Mouse (Mus musculus) midbrain, embryonic 12.5 days (tissue): ENCODE results near the gene 4930539E08Rik. TPM values are rescaled to one million over a fixed set of nuclear protein-coding genes. Genes with fewer than 3 reads are reported as not detected.

Experiments
- ATAC-seq: fragments of 200-750 bp; cut with Nextera tagmentation; 2 replicates; pipeline ENCODE4 v1.8.0; 2017; ENCODE audit warnings: low read depth, moderate TSS enrichment, moderate library complexity; ENCODE audit not compliant: low FRiP score
- H3K27ac ChIP-seq: fragments of 300-500 bp; sonication (generic); replicated peaks from 2 replicates; pipeline ENCODE4 v1.5.1; 2016; ENCODE audit warnings: mild to moderate bottlenecking
- H3K27me3 ChIP-seq: fragments of 300-500 bp; sonication (generic); 2 replicates; pipeline ENCODE4 v1.6.1; 2016; ENCODE audit warnings: mild to moderate bottlenecking
- H3K36me3 ChIP-seq: fragments of 300-500 bp; sonication (generic); 2 replicates; pipeline ENCODE4 v1.6.1; 2016
- H3K4me1 ChIP-seq: fragments of 300-500 bp; sonication (generic); 2 replicates; pipeline ENCODE4 v1.6.1; 2016
- H3K4me2 ChIP-seq: fragments of 300-500 bp; sonication (generic); replicated peaks from 2 replicates; pipeline ENCODE4 v1.6.1; 2016; ENCODE audit warnings: mild to moderate bottlenecking, moderate library complexity
- H3K4me3 ChIP-seq: fragments of 300-500 bp; sonication (generic); 2 replicates; pipeline ENCODE4 v1.5.1; 2016; ENCODE audit warnings: mild to moderate bottlenecking
- H3K9ac ChIP-seq: fragments of 300-500 bp; sonication (generic); replicated peaks from 2 replicates; pipeline ENCODE4 v1.6.1; 2016; ENCODE audit warnings: mild to moderate bottlenecking, moderate library complexity
- H3K9me3 ChIP-seq: fragments of 300-500 bp; sonication (generic); 2 replicates; pipeline ENCODE4 v1.6.1; 2016; ENCODE audit warnings: mild to moderate bottlenecking
- WGBS: fragments of 180-500 bp; shearing (Covaris S2); methylation state at CpG from one replicate; pipeline ENCODE4 v1.1.7; 2016; 5-methylcytosine and 5-hydroxymethylcytosine counted together
- polyA plus RNA-seq: library from polyadenylated mRNA; unstranded; fragments of >200 nt; fragmentation: Nextera tagmentation; extraction: Ambion mirVana; gene quantifications from 2 replicates; pipeline ENCODE4 v1.2.1, GENCODE M21; 2016

4930539E08Rik gene
- polyA plus RNA-seq, 1 experiment from 2014 or later = 0.15 TPM

- Histone ChIP-seq H3K27me3 (peaks cover 26% of the 10 kb centered on the region), H3K27ac (no peak overlapping the region), H3K9ac (no peak overlapping the region), H3K9me3 (no peaks in the 10 kb centered on the region), H3K36me3 (no peaks in the 10 kb centered on the region), H3K4me2 (peak overlapping the region; percentile 34; the same call in 1 of the 2 replicates), H3K4me1 (peaks cover 4% of the 10 kb centered on the region; the same call in 1 of the 2 replicates), H3K4me3 (no peak overlapping the region)
- WGBS = 60% methylated on average over 8 of the region's 8 CpGs
- no peak for ATAC-seq
Measured at GRCm38 (mm10) chr17:28882810-28883209, 32.3 kb downstream of the 4930539E08Rik start.

GRCm38 (mm10) chr17:28882316-28882715 lies 32.8 kb downstream of the 4930539E08Rik start:
- H3K9me3 ChIP-seq = no peaks in the 10 kb centered on the region
- WGBS = 5% methylated on average over 12 of the region's 12 CpGs
- peaks cover 4% of the 10 kb centered on the region; the same call in 1 of the 2 replicates for H3K4me1 ChIP-seq
- no peak overlapping the region; the same call in 1 of the 2 replicates for H3K9ac ChIP-seq
- no peak overlapping the region for H3K27ac ChIP-seq
- H3K36me3 ChIP-seq = no peaks in the 10 kb centered on the region
- H3K4me2 ChIP-seq = peak overlapping the region; percentile 34
- H3K27me3 ChIP-seq = peaks cover 27% of the 10 kb centered on the region
- ATAC-seq = peak; percentile 70; the same call in 1 of the 2 replicates
- 0 out of 2 replicates have a peak overlapping the region, but pooled peaks have one; percentile 14 for H3K4me3 ChIP-seq

- peak; percentile 62; the same call in 1 of the 2 replicates for ATAC-seq
- peaks cover 38% of the 10 kb centered on the region for H3K27me3 ChIP-seq
- H3K4me1 ChIP-seq = peaks cover 9% of the 10 kb centered on the region; the same call in 1 of the 2 replicates
- WGBS = 5% methylated on average over 18 of the region's 18 CpGs
- peak overlapping the region; percentile 30 for H3K4me2 ChIP-seq
- H3K27ac ChIP-seq = no peak overlapping the region
- 0 out of 2 replicates have a peak overlapping the region, but pooled peaks have one; percentile 20 for H3K9ac ChIP-seq
- no peak overlapping the region for H3K4me3 ChIP-seq
- H3K36me3 ChIP-seq = no peaks in the 10 kb centered on the region
- no peaks in the 10 kb centered on the region for H3K9me3 ChIP-seq
Measured at GRCm38 (mm10) chr17:28879931-28880391, 35.2 kb downstream of the 4930539E08Rik start.

- Histone ChIP-seq H3K27ac (no peak overlapping the region), H3K27me3 (peaks cover 38% of the 10 kb centered on the region), H3K36me3 (no peaks in the 10 kb centered on the region), H3K4me3 (no peak overlapping the region), H3K9ac (0 out of 2 replicates have a peak overlapping the region, but pooled peaks have one; percentile 34), H3K4me2 (peak overlapping the region; percentile 33), H3K9me3 (no peaks in the 10 kb centered on the region), H3K4me1 (peaks cover 9% of the 10 kb centered on the region; the same call in 1 of the 2 replicates)
- 15% methylated on average over 19 of the region's 19 CpGs for WGBS
- ATAC-seq = no peak
Measured at GRCm38 (mm10) chr17:28876821-28877220, 38.3 kb downstream of the 4930539E08Rik start.

GRCm38 (mm10) chr17:28876331-28876730 lies 38.8 kb downstream of the 4930539E08Rik start:
- H3K4me2 ChIP-seq = no peak overlapping the region
- H3K27ac ChIP-seq = no peak overlapping the region
- ATAC-seq = no peak
- WGBS = 67% methylated on average over 5 of the region's 5 CpGs
- H3K27me3 ChIP-seq = peaks cover 37% of the 10 kb centered on the region
- no peak overlapping the region for H3K4me3 ChIP-seq
- no peak overlapping the region for H3K9ac ChIP-seq
- peaks cover 9% of the 10 kb centered on the region; the same call in 1 of the 2 replicates for H3K4me1 ChIP-seq
- no peaks in the 10 kb centered on the region for H3K9me3 ChIP-seq
- no peaks in the 10 kb centered on the region for H3K36me3 ChIP-seq

GRCm38 (mm10) chr17:28875316-28875715 lies 39.8 kb downstream of the 4930539E08Rik start:
- Histone ChIP-seq H3K9ac (no peak overlapping the region), H3K9me3 (no peaks in the 10 kb centered on the region), H3K4me1 (peaks cover 9% of the 10 kb centered on the region; the same call in 1 of the 2 replicates), H3K4me2 (no peak overlapping the region), H3K36me3 (no peaks in the 10 kb centered on the region), H3K27ac (no peak overlapping the region), H3K4me3 (no peak overlapping the region), H3K27me3 (peaks cover 27% of the 10 kb centered on the region)
- ATAC-seq = no peak
- WGBS = 41% methylated on average over 8 of the region's 8 CpGs

GRCm38 (mm10) chr17:28874825-28875224 lies 40.3 kb downstream of the 4930539E08Rik start:
- H3K36me3 ChIP-seq = no peaks in the 10 kb centered on the region
- WGBS = 83% methylated on average over 7 of the region's 7 CpGs
- peaks cover 7% of the 10 kb centered on the region; the same call in 1 of the 2 replicates for H3K4me1 ChIP-seq
- no peak overlapping the region for H3K4me3 ChIP-seq
- H3K9me3 ChIP-seq = no peaks in the 10 kb centered on the region
- no peak overlapping the region for H3K4me2 ChIP-seq
- no peak overlapping the region for H3K27ac ChIP-seq
- ATAC-seq = no peak
- no peak overlapping the region for H3K9ac ChIP-seq
- peaks cover 22% of the 10 kb centered on the region for H3K27me3 ChIP-seq

GRCm38 (mm10) chr17:28874216-28874615 lies 40.9 kb downstream of the 4930539E08Rik start:
- H3K4me3 ChIP-seq = no peak overlapping the region
- H3K4me1 ChIP-seq = peaks cover 10% of the 10 kb centered on the region; the same call in 1 of the 2 replicates
- WGBS = 88% methylated on average over 4 of the region's 4 CpGs
- no peak overlapping the region for H3K4me2 ChIP-seq
- no peak for ATAC-seq
- H3K36me3 ChIP-seq = no peaks in the 10 kb centered on the region
- H3K27me3 ChIP-seq = peaks cover 20% of the 10 kb centered on the region
- no peak overlapping the region for H3K27ac ChIP-seq
- H3K9ac ChIP-seq = no peak overlapping the region
- H3K9me3 ChIP-seq = no peaks in the 10 kb centered on the region

- Histone ChIP-seq H3K9ac (no peak overlapping the region), H3K4me2 (no peak overlapping the region), H3K27ac (no peak overlapping the region; the same call in 1 of the 2 replicates), H3K9me3 (no peaks in the 10 kb centered on the region), H3K27me3 (peaks cover 11% of the 10 kb centered on the region), H3K36me3 (no peaks in the 10 kb centered on the region), H3K4me1 (peaks cover 10% of the 10 kb centered on the region; the same call in 1 of the 2 replicates), H3K4me3 (no peak overlapping the region)
- no peak for ATAC-seq
- 82% methylated on average over 7 of the region's 7 CpGs for WGBS
Measured at GRCm38 (mm10) chr17:28872322-28872721, 42.8 kb downstream of the 4930539E08Rik start.

GRCm38 (mm10) chr17:28871831-28872230 lies 43.3 kb downstream of the 4930539E08Rik start:
- no peak overlapping the region for H3K4me3 ChIP-seq
- H3K4me1 ChIP-seq = peaks cover 7% of the 10 kb centered on the region; the same call in 1 of the 2 replicates
- no peak for ATAC-seq
- peaks cover 6% of the 10 kb centered on the region; the same call in 1 of the 2 replicates for H3K27me3 ChIP-seq
- WGBS = 80% methylated on average over 11 of the region's 11 CpGs
- H3K27ac ChIP-seq = no peak overlapping the region; the same call in 1 of the 2 replicates
- no peaks in the 10 kb centered on the region for H3K36me3 ChIP-seq
- H3K9me3 ChIP-seq = no peaks in the 10 kb centered on the region
- H3K9ac ChIP-seq = no peak overlapping the region
- no peak overlapping the region for H3K4me2 ChIP-seq

GRCm38 (mm10) chr17:28870435-28870834 lies 44.7 kb downstream of the 4930539E08Rik start:
- 67% methylated on average over 5 of the region's 5 CpGs for WGBS
- no peak for ATAC-seq
- H3K4me1 ChIP-seq = peaks cover 6% of the 10 kb centered on the region; the same call in 1 of the 2 replicates
- no peaks in the 10 kb centered on the region for H3K9me3 ChIP-seq
- H3K9ac ChIP-seq = no peak overlapping the region
- H3K27me3 ChIP-seq = no peaks in the 10 kb centered on the region
- no peak overlapping the region for H3K4me2 ChIP-seq
- H3K4me3 ChIP-seq = no peak overlapping the region
- no peaks in the 10 kb centered on the region for H3K36me3 ChIP-seq
- H3K27ac ChIP-seq = peak overlapping the region; percentile 83

GRCm38 (mm10) chr17:28869412-28870110 lies 45.6 kb downstream of the 4930539E08Rik start:
- H3K4me1 ChIP-seq = peaks cover 6% of the 10 kb centered on the region; the same call in 1 of the 2 replicates
- H3K27me3 ChIP-seq = no peaks in the 10 kb centered on the region
- no peaks in the 10 kb centered on the region for H3K9me3 ChIP-seq
- H3K27ac ChIP-seq = peak overlapping the region; percentile 83
- H3K4me3 ChIP-seq = no peak overlapping the region
- H3K4me2 ChIP-seq = 0 out of 2 replicates have a peak overlapping the region, but pooled peaks have one; percentile 3
- H3K36me3 ChIP-seq = no peaks in the 10 kb centered on the region
- WGBS = 63% methylated on average over 9 of the region's 9 CpGs
- peak; percentile 75; the same call in 1 of the 2 replicates for ATAC-seq
- no peak overlapping the region for H3K9ac ChIP-seq
